Mouse (Mus musculus) cortical plate, adult 2 months (tissue): ENCODE data around the gene Olfr194. TPM values are rescaled to one million over a fixed set of nuclear protein-coding genes. Genes with fewer than 3 reads are reported as not detected.

Experiments used
- H3K27ac ChIP-seq: fragments of 200-500 bp; 2 replicates; pipeline ENCODE4 v1.5.1; 2012; ENCODE audit warnings: low read length, control low read depth, inconsistent platforms; ENCODE audit not compliant: insufficient read depth
- H3K4me1 ChIP-seq: fragments of 200-500 bp; 2 replicates; pipeline ENCODE4 v1.6.1; 2011; ENCODE audit warnings: low read length; ENCODE audit not compliant: control insufficient read depth, insufficient read depth
- H3K4me3 ChIP-seq: fragments of 200-500 bp; 2 replicates; pipeline ENCODE4 v1.5.1; 2011; ENCODE audit warnings: mild to moderate bottlenecking, low read length, control low read depth; ENCODE audit not compliant: insufficient read depth
- CTCF ChIP-seq: fragments of 200-500 bp; IDR thresholded peaks from 2 replicates; pipeline ENCODE4 v1.5.1; 2011; ENCODE audit warnings: mild to moderate bottlenecking, control low read depth, low read length; ENCODE audit not compliant: insufficient read depth; ENCODE audit errors: extremely low read depth
- POLR2A ChIP-seq: fragments of 200-500 bp; IDR thresholded peaks from 2 replicates; pipeline ENCODE4 v1.6.1; 2011; ENCODE audit warnings: mild to moderate bottlenecking, low read length, control low read depth; ENCODE audit not compliant: insufficient read depth; ENCODE audit errors: extremely low read depth
- polyA plus RNA-seq: library from polyadenylated mRNA; depleted of rRNA; stranded (reverse); fragments of >200 nt; gene quantifications from 2 replicates; pipeline ENCODE4 v1.2.3, GENCODE M21; 2012; rRNA removed

Gene Olfr194
- polyA plus RNA-seq, 1 experiment: not detected

- Histone ChIP-seq H3K4me3 (no peak within 1 kb of the TSS), H3K27ac (no peak within 1 kb of the TSS), H3K4me1 (no peaks in the 10 kb centered on the region)
- TF ChIP-seq POLR2A (no peak), CTCF (no peak)
These were observed 43.0 kb downstream of the Olfr194 start, which contains the start of gene Olfr190 for GRCm38 (mm10) chr16:59077905-59078304. TSS of gene Olfr190 (minus strand) at chr16:59078005.

- no peaks in the 10 kb centered on the region for H3K4me1 ChIP-seq
- no peak overlapping the region for H3K4me3 ChIP-seq
- H3K27ac ChIP-seq: no peak overlapping the region
- no peak for TF ChIP-seq CTCF
- TF ChIP-seq POLR2A: no peak
These were observed 47.3 kb downstream of the Olfr194 start for GRCm38 (mm10) chr16:59073520-59073919.

- Histone ChIP-seq H3K27ac (no peak overlapping the region), H3K4me1 (no peaks in the 10 kb centered on the region)
- TF ChIP-seq CTCF (no peak), POLR2A (no peak)
These were observed 49.1 kb downstream of the Olfr194 start for GRCm38 (mm10) chr16:59071755-59072154.

More at GRCm38 (mm10) chr16:59071755-59072154, 49.1 kb downstream of the Olfr194 start:
- no peak overlapping the region for H3K4me3 ChIP-seq

Other genes with a start within 250 kb of the Olfr194 start
- not detected in 2 replicates for gene Olfr177, start 246.3 kb downstream of the Olfr194 start, polyA plus RNA-seq
- not detected in 2 replicates for gene Olfr178, start 229.0 kb downstream of the Olfr194 start, polyA plus RNA-seq
- not detected in 2 replicates for gene Olfr181, start 192.3 kb downstream of the Olfr194 start, polyA plus RNA-seq
- not detected in 2 replicates for gene Olfr180, start 191.7 kb downstream of the Olfr194 start, polyA plus RNA-seq
- gene Olfr183, start 125.7 kb downstream of the Olfr194 start, polyA plus RNA-seq: 0.06 TPM in 1 of 2 replicates, not detected in the other
- gene Olfr186, start 90.8 kb downstream of the Olfr194 start, polyA plus RNA-seq: not detected in 2 replicates
- gene Olfr187, start 81.3 kb downstream of the Olfr194 start, polyA plus RNA-seq: not detected in 2 replicates
- not detected in 2 replicates for gene Olfr190, start 43.1 kb downstream of the Olfr194 start, polyA plus RNA-seq
- not detected in 2 replicates for gene Olfr191, start 31.2 kb downstream of the Olfr194 start, polyA plus RNA-seq
- not detected in 2 replicates for gene Olfr193, start 9.2 kb downstream of the Olfr194 start, polyA plus RNA-seq
- not detected in 2 replicates for gene Olfr195, start 26.0 kb upstream of the Olfr194 start, polyA plus RNA-seq
- gene Olfr196, start 49.4 kb upstream of the Olfr194 start, polyA plus RNA-seq: not detected in 2 replicates
- gene Olfr198, start 82.5 kb upstream of the Olfr194 start, polyA plus RNA-seq: not detected in 2 replicates
- gene Olfr199, start 98.7 kb upstream of the Olfr194 start, polyA plus RNA-seq: not detected in 2 replicates
- not detected in 2 replicates for gene Olfr201, start 151.6 kb upstream of the Olfr194 start, polyA plus RNA-seq
- not detected in 2 replicates for gene Olfr202, start 165.7 kb upstream of the Olfr194 start, polyA plus RNA-seq
- gene Olfr203, start 177.8 kb upstream of the Olfr194 start, polyA plus RNA-seq: not detected in 2 replicates
- not detected in 2 replicates for gene Olfr204, start 197.2 kb upstream of the Olfr194 start, polyA plus RNA-seq
- not detected in 2 replicates for gene Olfr205, start 210.1 kb upstream of the Olfr194 start, polyA plus RNA-seq
- gene Olfr206, start 228.2 kb upstream of the Olfr194 start, polyA plus RNA-seq: not detected in 2 replicates
- gene Olfr209, start 242.9 kb upstream of the Olfr194 start, polyA plus RNA-seq: not detected in 2 replicates